Mouse (Mus musculus) CH12.LX (cell line): Measurements from ENCODE around the gene Twist2. TPM values are rescaled to one million over a fixed set of nuclear protein-coding genes. Genes with fewer than 3 reads are reported as not detected.

Experiments used
- DNase-seq: peaks from one replicate; pipeline ENCODE4 v3.0.0-alpha.2; 2013; ENCODE audit errors: extremely low read depth
- H3K27ac ChIP-seq: 2 replicates; pipeline ENCODE4 v1.5.1; 2012; ENCODE audit warnings: low read depth, mild to moderate bottlenecking, control low read depth, moderate library complexity; ENCODE audit not compliant: insufficient read depth
- H3K27me3 ChIP-seq: replicated peaks from 2 replicates; pipeline ENCODE3; 2012; ENCODE audit warnings: inconsistent platforms
- H3K36me3 ChIP-seq, 2 experiments: replicated peaks in 1 of 2; 2 replicates each; pipeline versions ENCODE3 to v1.6.1; 2012; ENCODE audit warnings: inconsistent platforms in 1 of 2, low read length in 1 of 2, mild to moderate bottlenecking in 1 of 2, mixed read lengths in 1 of 2, moderate library complexity in 1 of 2; ENCODE audit not compliant: control insufficient read depth in 1 of 2, insufficient read depth in 1 of 2
- H3K4me1 ChIP-seq, 2 experiments: 2 replicates each; pipeline ENCODE4 v1.6.1; 2012; ENCODE audit warnings: inconsistent platforms in 1 of 2, moderate library complexity in 1 of 2; ENCODE audit not compliant: insufficient read depth in 2 of 2, control insufficient read depth in 1 of 2
- H3K4me2 ChIP-seq: 2 replicates; pipeline ENCODE4 v1.6.1; 2012; ENCODE audit warnings: low read depth, mild to moderate bottlenecking, control low read depth; ENCODE audit not compliant: poor library complexity, insufficient read depth, severe bottlenecking
- H3K4me3 ChIP-seq, 3 experiments: fragments of 150-350 bp in 1 of 3; sonication (generic) in 1 of 3; replicated peaks in 1 of 3; 2 replicates each; pipeline versions ENCODE3 to v1.5.1; 2011 to 2012; ENCODE audit warnings: low read depth in 2 of 3, low read length in 2 of 3, mild to moderate bottlenecking in 2 of 3, moderate library complexity in 2 of 3, control low read depth in 1 of 3, improper control_type of control experiment in 1 of 3, inconsistent platforms in 1 of 3, mixed read lengths in 1 of 3; ENCODE audit not compliant: poor library complexity in 1 of 3
- H3K79me2 ChIP-seq: replicated peaks from 2 replicates; pipeline ENCODE4 v1.6.1; 2012; ENCODE audit warnings: mild to moderate bottlenecking, moderate library complexity; ENCODE audit not compliant: control insufficient read depth, poor library complexity, insufficient read depth, severe bottlenecking; ENCODE audit errors: extremely low read depth
- H3K9ac ChIP-seq: 2 replicates; pipeline ENCODE4 v1.6.1; 2012; ENCODE audit warnings: low read depth, mild to moderate bottlenecking, control low read depth, moderate library complexity; ENCODE audit not compliant: insufficient read depth
- H3K9me3 ChIP-seq: replicated peaks from 2 replicates; pipeline ENCODE3; 2012; ENCODE audit warnings: low read length, inconsistent platforms, mixed read lengths
- CHD2 ChIP-seq: IDR thresholded peaks from 2 replicates; pipeline ENCODE4 v1.6.1; 2011; ENCODE audit warnings: low read length, improper control_type of control experiment
- ELF1 ChIP-seq: IDR thresholded peaks from 2 replicates; pipeline ENCODE4 v1.6.1; 2014; ENCODE audit warnings: low read depth, mild to moderate bottlenecking, inconsistent platforms, low read length, improper control_type of control experiment
- EP300 ChIP-seq: IDR thresholded peaks from 2 replicates; pipeline ENCODE4 v1.6.1; 2011; ENCODE audit warnings: low read length, improper control_type of control experiment
- GABPA ChIP-seq: IDR thresholded peaks from 2 replicates; pipeline ENCODE4 v1.6.1; 2012; ENCODE audit warnings: low read depth, low read length, improper control_type of control experiment, inconsistent platforms; ENCODE audit not compliant: insufficient replicate concordance
- IRF4 ChIP-seq: IDR thresholded peaks from 2 replicates; pipeline ENCODE4 v1.6.1; 2014; ENCODE audit warnings: low read depth, mild to moderate bottlenecking, inconsistent platforms, low read length, improper control_type of control experiment
- JUN ChIP-seq: IDR thresholded peaks from 2 replicates; pipeline ENCODE4 v1.6.1; 2011; ENCODE audit warnings: low read depth, mild to moderate bottlenecking, low read length, improper control_type of control experiment, moderate library complexity; ENCODE audit not compliant: insufficient read depth
- JUND ChIP-seq: conservative IDR thresholded peaks from 2 replicates; pipeline ENCODE4 v1.6.1; 2011; ENCODE audit warnings: low read depth, low read length, improper control_type of control experiment
- KAT2A ChIP-seq: IDR thresholded peaks from 2 replicates; pipeline ENCODE4 v1.6.1; 2012; ENCODE audit warnings: low read length, improper control_type of control experiment, inconsistent platforms; ENCODE audit not compliant: insufficient replicate concordance
- MAZ ChIP-seq: IDR thresholded peaks from 2 replicates; pipeline ENCODE4 v1.6.1; 2012; ENCODE audit warnings: low read depth, mild to moderate bottlenecking, inconsistent platforms, low read length, improper control_type of control experiment, moderate library complexity
- NELFE ChIP-seq: IDR thresholded peaks from 2 replicates; pipeline ENCODE4 v1.6.1; 2011; ENCODE audit warnings: low read depth, low read length, improper control_type of control experiment
- NRF1 ChIP-seq: IDR thresholded peaks from 2 replicates; pipeline ENCODE4 v1.6.1; 2014; ENCODE audit warnings: low read depth, mild to moderate bottlenecking, inconsistent platforms, low read length, improper control_type of control experiment, moderate library complexity
- POLR2AphosphoS2 ChIP-seq: IDR thresholded peaks from 2 replicates; pipeline ENCODE4 v1.6.1; 2011; ENCODE audit warnings: low read depth, low read length, improper control_type of control experiment
- RAD21 ChIP-seq: IDR thresholded peaks from 2 replicates; pipeline ENCODE4 v1.6.1; 2011; ENCODE audit warnings: low read depth, mild to moderate bottlenecking, low read length, improper control_type of control experiment, moderate library complexity
- RCOR1 ChIP-seq: conservative IDR thresholded peaks from 2 replicates; pipeline ENCODE4 v1.6.1; 2012; ENCODE audit warnings: low read depth, mild to moderate bottlenecking, inconsistent platforms, low read length, improper control_type of control experiment
- SMC3 ChIP-seq: IDR thresholded peaks from 2 replicates; pipeline ENCODE4 v1.6.1; 2011; ENCODE audit warnings: low read depth, low read length, improper control_type of control experiment
- TCF12 ChIP-seq: IDR thresholded peaks from 2 replicates; pipeline ENCODE4 v1.6.1; 2014; ENCODE audit warnings: low read depth, mild to moderate bottlenecking, inconsistent platforms, low read length, improper control_type of control experiment
- USF2 ChIP-seq: conservative IDR thresholded peaks from 2 replicates; pipeline ENCODE4 v1.6.1; 2011; ENCODE audit warnings: low read depth, low read length, improper control_type of control experiment
- ZKSCAN1 ChIP-seq: IDR thresholded peaks from 2 replicates; pipeline ENCODE4 v1.6.1; 2012; ENCODE audit warnings: low read depth, inconsistent platforms, low read length, improper control_type of control experiment, borderline replicate concordance
- ZMIZ1 ChIP-seq: IDR thresholded peaks from 2 replicates; pipeline ENCODE4 v1.6.1; 2012; ENCODE audit warnings: low read depth, mild to moderate bottlenecking, inconsistent platforms, low read length, improper control_type of control experiment
- ZNF384 ChIP-seq: IDR thresholded peaks from 2 replicates; pipeline ENCODE4 v1.6.1; 2012; ENCODE audit warnings: low read depth, low read length, improper control_type of control experiment, inconsistent platforms
- dilution Hi-C: fragments of 300-500 bp; cut with MboI; formaldehyde crosslinking; loops from 2 replicates; pipeline ENCODE4 v1.14.3; 2020; ENCODE audit warnings: low sequenced_read_pairs; ENCODE audit not compliant: extremely low pct_unique_long_range_greater_than_20kb, extremely low pct_ligation_motif_present
- in situ Hi-C: fragments of 300-500 bp; cut with MboI; formaldehyde crosslinking; loops from 3 replicates; pipeline ENCODE4 v1.14.3; 2019; ENCODE audit warnings: low sequenced_read_pairs, low pct_ligation_motif_present, low pct_unique_long_range_greater_than_20kb, mixed read lengths
- polyA plus RNA-seq: library from polyadenylated mRNA; unstranded; fragments of >175 nt; gene quantifications from 2 replicates; pipeline ENCODE4 v1.2.1, GENCODE M21; 2012; ENCODE audit warnings: low read depth; ENCODE audit not compliant: insufficient read length
- total RNA-seq, 2 experiments: library from RNA; depleted of rRNA; stranded (reverse); fragments of 300-350 nt in 1 of 2; fragments of >200 nt in 1 of 2; gene quantifications; 2 replicates each; pipeline ENCODE4 v1.2.3; 2012 to 2014

The Twist2 gene
- total and polyA plus RNA-seq, 3 experiments, result not detected

DNA sequence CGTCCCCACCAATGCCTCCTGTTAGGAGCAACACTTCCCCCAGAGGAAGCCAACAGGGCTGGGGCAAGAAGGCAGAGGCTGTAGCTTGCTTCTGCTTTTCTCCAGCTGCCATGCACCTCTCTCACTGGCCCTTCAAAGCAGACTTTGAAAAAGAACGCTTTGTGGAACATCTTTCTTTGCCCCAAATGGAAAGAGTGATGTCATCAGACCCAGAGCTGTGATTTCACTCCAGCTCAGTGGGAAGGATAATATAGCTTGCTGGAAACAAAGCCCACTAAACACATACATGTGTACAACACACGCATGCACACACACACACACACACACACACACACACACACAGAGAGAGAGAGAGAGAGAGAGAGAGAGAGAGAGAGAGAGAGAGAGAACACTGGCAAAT, 17.1 kb upstream of the Twist2 start:
- in situ Hi-C loops, result no loop called here
- Histone ChIP-seq H3K79me2 (no peaks in the 10 kb centered on the region), H3K4me2 (no peak overlapping the region), H3K4me1 (peaks cover 5 to 7% of the 10 kb centered on the region in 2 experiments; a peak in 2 of 4 replicates), H3K4me3 (no peak overlapping the region), H3K9ac (no peak overlapping the region), H3K27me3 (peaks cover 46% of the 10 kb centered on the region), H3K36me3 (no peaks in the 10 kb centered on the region), H3K9me3 (peaks cover 8% of the 10 kb centered on the region), H3K27ac (no peak overlapping the region)
- DNase-seq, result peak; percentile 34
- TF ChIP-seq IRF4 (no peak), ZKSCAN1 (no peak), JUN (peak; percentile 96), JUND (peak; percentile 95), EP300 (peak; percentile 68), RAD21 (no peak), MAZ (no peak)
- dilution Hi-C loops, result no loop called here

DNA sequence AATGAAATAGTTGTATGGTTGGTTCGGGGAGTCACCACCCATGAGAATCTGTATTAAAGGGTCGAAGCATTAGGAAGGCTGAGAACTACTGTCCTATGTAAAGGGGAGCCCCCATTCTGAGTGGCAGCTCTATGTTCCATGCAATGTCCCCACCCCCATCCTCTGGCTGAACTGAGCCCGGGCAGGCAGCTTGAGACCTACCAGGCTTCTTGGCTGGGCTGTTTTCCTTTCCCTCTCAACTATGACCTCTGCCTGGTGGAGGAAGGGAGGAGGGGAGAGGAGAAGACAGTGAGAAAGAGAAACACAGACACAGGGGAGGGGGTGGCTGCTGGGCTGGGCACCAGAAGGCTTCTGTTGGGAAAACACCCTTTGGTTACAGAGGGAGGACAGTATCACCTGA, 1.9 kb upstream of the Twist2 start:
- no peak for DNase-seq
- Histone ChIP-seq H3K4me1 (peaks cover 4 to 16% of the 10 kb centered on the region in 2 experiments; a peak in 3 of 4 replicates), H3K27me3 (peaks cover 33% of the 10 kb centered on the region), H3K9me3 (peaks cover 9% of the 10 kb centered on the region), H3K9ac (no peak overlapping the region), H3K27ac (no peak overlapping the region), H3K79me2 (no peaks in the 10 kb centered on the region), H3K4me3 (no peak overlapping the region), H3K4me2 (no peak overlapping the region; the same call in 1 of the 2 replicates), H3K36me3 (no peaks in the 10 kb centered on the region)
- dilution Hi-C loops, result no loop called here
- no peak for TF ChIP-seq ELF1
- no peak for TF ChIP-seq ZKSCAN1
- no peak for TF ChIP-seq SMC3
- TF ChIP-seq KAT2A, result no peak
- TF ChIP-seq USF2, result no peak
- no peak for TF ChIP-seq TCF12
- no peak for TF ChIP-seq POLR2AphosphoS2
- no peak for TF ChIP-seq NRF1
- TF ChIP-seq GABPA, result no peak
- TF ChIP-seq NELFE, result no peak
- no peak for TF ChIP-seq CHD2
- TF ChIP-seq RCOR1, result no peak
- no peak for TF ChIP-seq ZMIZ1
- no peak for TF ChIP-seq ZNF384
- in situ Hi-C loops, result no loop called here
